Mouse (Mus musculus): ENCODE data around the gene Hoxb9.
A peak's percentile ranks its signal among the peaks of the same experiment; 100 is the strongest.

Hoxb9 gene

DNA sequence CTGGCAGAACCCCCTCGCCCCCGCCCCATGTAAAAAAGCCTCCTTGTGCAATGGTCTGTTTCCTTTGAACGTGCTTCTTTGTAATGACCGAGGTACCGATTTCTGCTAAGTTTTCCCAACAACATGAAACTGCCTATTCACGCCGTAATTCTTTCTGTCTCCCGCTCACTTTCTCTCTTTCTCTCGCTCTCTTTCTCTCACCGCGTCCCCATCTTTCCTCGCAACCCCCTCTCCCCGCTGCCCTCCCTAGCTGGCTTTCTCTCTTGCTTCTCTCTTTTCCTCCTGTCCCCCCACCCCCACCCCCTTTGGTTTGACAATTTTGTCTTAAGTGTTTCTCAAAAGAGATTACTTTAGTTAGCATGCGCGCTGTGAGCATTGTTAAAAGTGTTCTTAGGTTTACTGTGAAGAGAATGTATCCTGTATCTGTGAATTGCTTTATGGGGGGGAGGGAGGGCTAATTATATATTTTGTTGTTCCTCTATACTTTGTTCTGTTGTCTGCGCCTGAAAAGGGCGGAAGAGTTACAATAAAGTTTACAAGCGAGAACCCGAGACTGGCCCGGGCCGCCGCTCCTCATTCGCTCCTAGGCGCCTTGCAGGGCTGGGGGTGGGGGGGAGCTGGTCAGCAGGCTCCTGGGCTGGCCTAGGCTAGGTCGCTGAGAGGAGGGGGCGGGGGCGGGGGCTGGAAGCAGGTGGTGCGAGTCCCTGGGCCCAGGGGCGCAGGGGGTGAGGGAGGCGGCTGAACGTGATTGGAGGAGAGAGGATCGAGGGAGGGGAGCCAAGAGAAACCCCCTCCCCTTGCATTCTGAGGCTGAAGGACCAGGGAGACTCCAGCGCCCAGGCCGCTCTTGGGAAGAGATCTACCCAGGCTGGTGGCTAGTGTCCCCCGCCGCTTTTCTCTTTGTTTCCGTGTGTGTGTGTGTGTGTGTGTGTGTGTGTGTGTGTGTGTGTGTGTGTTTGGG is 13.8 kb downstream of the Hoxb9 start:
- Histone ChIP-seq H3K9me3 (ENCODE audit: low read length) (no peaks in the 10 kb centered on the region), H3K4me1 (replicated peaks; ENCODE audit: low read depth, low read length) (peaks cover 47% of the 10 kb centered on the region), H3K27me3 (ENCODE audit: insufficient read depth, low read length) (peaks cover 98% of the 10 kb centered on the region), H3K36me3 (ENCODE audit: insufficient read depth, low read length) (no peaks in the 10 kb centered on the region), H3K4me3 (replicated peaks; ENCODE audit: low read length) (peak overlapping the region; percentile 41)
- TF ChIP-seq CTCF (conservative IDR thresholded peaks at IDR 0.05; ENCODE audit: low read length) (no peak), NANOG (IDR thresholded peaks at IDR 0.05; ENCODE audit: borderline replicate concordance, low read length) (no peak), POU5F1 (IDR thresholded peaks at IDR 0.05; ENCODE audit: borderline replicate concordance, low read length) (no peak)

GRCm38 (mm10) chr11:96285771-96286738 is 14.8 kb downstream of the Hoxb9 start, which contains the start of gene Hoxb7:
Gene Hoxb7, plus strand, starts transcription at chr11:96286623.
- peaks cover 47% of the 10 kb centered on the region for H3K4me1 ChIP-seq (replicated peaks; ENCODE audit: low read depth, low read length)
- H3K9me3 ChIP-seq (ENCODE audit: low read length), result no peaks in the 10 kb centered on the region
- TF ChIP-seq POU5F1 (IDR thresholded peaks at IDR 0.05; ENCODE audit: borderline replicate concordance, low read length), result no peak
- TF ChIP-seq NANOG (IDR thresholded peaks at IDR 0.05; ENCODE audit: borderline replicate concordance, low read length), result no peak
- TF ChIP-seq CTCF (conservative IDR thresholded peaks at IDR 0.05; ENCODE audit: low read length), result no peak

GRCm38 (mm10) chr11:96286739-96287385 is 15.6 kb downstream of the Hoxb9 start:
- TF ChIP-seq POU5F1 (IDR thresholded peaks at IDR 0.05; ENCODE audit: borderline replicate concordance, low read length) (no peak), NANOG (IDR thresholded peaks at IDR 0.05; ENCODE audit: borderline replicate concordance, low read length) (no peak)
- peaks cover 52% of the 10 kb centered on the region for H3K4me1 ChIP-seq (replicated peaks; ENCODE audit: low read depth, low read length)
- no peaks in the 10 kb centered on the region for H3K9me3 ChIP-seq (ENCODE audit: low read length)
- peak overlapping the region; percentile 74 for H3K4me3 ChIP-seq (replicated peaks; ENCODE audit: low read length)
- H3K36me3 ChIP-seq (ENCODE audit: insufficient read depth, low read length), result no peaks in the 10 kb centered on the region
- peaks cover 97% of the 10 kb centered on the region for H3K27me3 ChIP-seq (ENCODE audit: insufficient read depth, low read length)

More at GRCm38 (mm10) chr11:96285771-96286738, 14.8 kb downstream of the Hoxb9 start, which contains the start of gene Hoxb7:
- peak within 1 kb of the TSS; percentile 74 for H3K4me3 ChIP-seq (replicated peaks; ENCODE audit: low read length)
- no peaks in the 10 kb centered on the region for H3K36me3 ChIP-seq (ENCODE audit: insufficient read depth, low read length)
- peaks cover 98% of the 10 kb centered on the region for H3K27me3 ChIP-seq (ENCODE audit: insufficient read depth, low read length)

DNA sequence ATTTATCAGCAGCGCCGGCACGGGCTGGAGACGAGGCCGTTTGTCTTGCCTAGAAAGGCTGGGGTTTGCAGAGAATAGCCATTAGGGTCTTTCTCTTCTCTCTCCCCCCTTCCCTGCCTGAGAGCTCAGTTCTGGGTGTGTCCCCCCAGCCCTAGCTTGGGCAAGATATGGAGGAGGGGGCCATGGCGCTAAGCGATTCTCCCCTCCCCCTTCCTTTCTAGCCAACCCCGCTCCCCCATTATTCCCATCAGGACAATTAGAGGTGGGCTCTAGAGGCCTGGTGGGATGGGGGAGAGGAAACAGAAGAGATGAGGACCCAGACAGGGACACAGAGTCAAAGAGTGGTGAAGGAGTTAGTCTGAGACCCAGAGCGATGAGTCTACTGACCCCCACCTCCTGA is 16.2 kb downstream of the Hoxb9 start:
- H3K4me1 ChIP-seq (replicated peaks; ENCODE audit: low read depth, low read length), result peaks cover 51% of the 10 kb centered on the region
- H3K4me3 ChIP-seq (replicated peaks; ENCODE audit: low read length), result peak overlapping the region; percentile 74
- TF ChIP-seq CTCF (conservative IDR thresholded peaks at IDR 0.05; ENCODE audit: low read length) (no peak), POU5F1 (IDR thresholded peaks at IDR 0.05; ENCODE audit: borderline replicate concordance, low read length) (no peak), NANOG (IDR thresholded peaks at IDR 0.05; ENCODE audit: borderline replicate concordance, low read length) (no peak)
- H3K27me3 ChIP-seq (ENCODE audit: insufficient read depth, low read length), result peaks cover 97% of the 10 kb centered on the region
- no peaks in the 10 kb centered on the region for H3K9me3 ChIP-seq (ENCODE audit: low read length)
- H3K36me3 ChIP-seq (ENCODE audit: insufficient read depth, low read length), result no peaks in the 10 kb centered on the region

DNA sequence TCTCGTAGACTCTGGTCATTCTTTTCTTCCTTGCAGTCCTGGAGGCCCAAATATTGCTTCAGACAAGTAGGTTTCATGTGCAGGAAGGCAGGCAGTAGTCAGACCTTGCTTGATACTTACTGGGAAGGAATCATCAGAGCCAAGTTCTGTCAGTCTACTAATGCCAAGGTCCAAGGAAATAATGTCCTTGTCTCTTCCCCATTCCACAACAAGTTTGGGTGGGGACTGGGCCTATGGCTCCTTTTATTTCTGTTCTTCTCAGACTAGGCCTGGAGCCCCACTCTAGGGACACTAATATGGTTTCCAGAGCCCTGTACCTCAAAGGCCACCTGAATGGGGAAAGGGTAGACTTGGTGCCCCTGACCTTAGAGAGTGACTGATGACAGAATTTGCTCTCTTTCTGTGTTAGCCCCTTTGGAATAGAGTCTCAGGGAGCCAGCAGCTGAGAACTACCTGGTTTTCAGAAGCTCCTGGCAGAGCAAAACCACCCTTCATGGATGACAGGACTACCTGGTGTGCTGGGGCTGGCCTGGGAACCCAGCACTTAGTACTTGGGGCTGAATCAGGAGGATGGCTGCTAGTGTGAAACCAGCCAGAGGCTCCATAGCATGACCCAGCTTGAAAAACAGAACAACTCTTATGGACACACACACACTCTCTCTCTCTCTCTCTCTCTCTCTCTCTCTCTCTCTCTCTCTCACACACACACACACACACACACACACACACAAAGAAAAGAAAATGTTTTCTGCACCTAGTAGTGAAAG is 17.4 kb downstream of the Hoxb9 start:
- Histone ChIP-seq H3K4me3 (replicated peaks; ENCODE audit: low read length) (no peak overlapping the region), H3K4me1 (replicated peaks; ENCODE audit: low read depth, low read length) (peaks cover 52% of the 10 kb centered on the region), H3K36me3 (ENCODE audit: insufficient read depth, low read length) (no peaks in the 10 kb centered on the region), H3K9me3 (ENCODE audit: low read length) (no peaks in the 10 kb centered on the region), H3K27me3 (ENCODE audit: insufficient read depth, low read length) (peaks cover 97% of the 10 kb centered on the region)
- no peak for TF ChIP-seq CTCF (conservative IDR thresholded peaks at IDR 0.05; ENCODE audit: low read length)
- no peak for TF ChIP-seq NANOG (IDR thresholded peaks at IDR 0.05; ENCODE audit: borderline replicate concordance, low read length)
- TF ChIP-seq POU5F1 (IDR thresholded peaks at IDR 0.05; ENCODE audit: borderline replicate concordance, low read length), result no peak

GRCm38 (mm10) chr11:96289293-96289692 is 18.0 kb downstream of the Hoxb9 start:
- peaks cover 98% of the 10 kb centered on the region for H3K27me3 ChIP-seq (ENCODE audit: insufficient read depth, low read length)
- peaks cover 51% of the 10 kb centered on the region for H3K4me1 ChIP-seq (replicated peaks; ENCODE audit: low read depth, low read length)
- no peaks in the 10 kb centered on the region for H3K9me3 ChIP-seq (ENCODE audit: low read length)
- no peak overlapping the region for H3K4me3 ChIP-seq (replicated peaks; ENCODE audit: low read length)
- no peaks in the 10 kb centered on the region for H3K36me3 ChIP-seq (ENCODE audit: insufficient read depth, low read length)
- TF ChIP-seq POU5F1 (IDR thresholded peaks at IDR 0.05; ENCODE audit: borderline replicate concordance, low read length) (no peak), CTCF (conservative IDR thresholded peaks at IDR 0.05; ENCODE audit: low read length) (no peak), NANOG (IDR thresholded peaks at IDR 0.05; ENCODE audit: borderline replicate concordance, low read length) (no peak)

DNA sequence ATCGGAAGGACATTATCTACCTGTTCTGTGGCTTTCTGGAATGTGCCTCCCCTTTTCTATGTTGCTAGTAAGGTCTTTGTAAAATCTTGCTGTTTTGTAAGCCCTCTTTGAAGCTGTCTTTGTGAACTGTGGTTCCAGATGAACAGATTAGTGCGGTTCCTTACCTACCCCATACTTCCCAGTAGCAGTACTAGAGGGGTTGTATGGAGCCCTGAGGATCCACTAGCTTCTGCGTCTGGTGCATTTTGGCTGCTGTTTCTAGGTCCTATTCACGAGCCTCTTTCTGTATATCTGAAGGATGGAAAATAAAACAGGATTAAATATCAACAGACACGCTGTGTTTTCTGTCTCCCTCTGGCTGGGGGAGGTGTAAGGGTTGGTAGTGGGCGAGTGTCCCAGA is 18.6 kb downstream of the Hoxb9 start:
- no peaks in the 10 kb centered on the region for H3K9me3 ChIP-seq (ENCODE audit: low read length)
- peaks cover 98% of the 10 kb centered on the region for H3K27me3 ChIP-seq (ENCODE audit: insufficient read depth, low read length)
- TF ChIP-seq CTCF (conservative IDR thresholded peaks at IDR 0.05; ENCODE audit: low read length) (no peak), NANOG (IDR thresholded peaks at IDR 0.05; ENCODE audit: borderline replicate concordance, low read length) (no peak), POU5F1 (IDR thresholded peaks at IDR 0.05; ENCODE audit: borderline replicate concordance, low read length) (no peak)
- H3K4me1 ChIP-seq (replicated peaks; ENCODE audit: low read depth, low read length), result peaks cover 52% of the 10 kb centered on the region
- H3K36me3 ChIP-seq (ENCODE audit: insufficient read depth, low read length), result no peaks in the 10 kb centered on the region
- H3K4me3 ChIP-seq (replicated peaks; ENCODE audit: low read length), result no peak overlapping the region

Data from E14TG2a.4 (cell line).